Mouse (Mus musculus) lung, embryonic 14.5 days (tissue): Measurements from ENCODE around the gene D430042O09Rik. TPM values are rescaled to one million over a fixed set of nuclear protein-coding genes. Genes with fewer than 3 reads are reported as not detected.

Source experiments
- ATAC-seq: fragments of 200-750 bp; cut with Nextera tagmentation; 2 replicates; pipeline ENCODE4 v1.8.0; 2017; ENCODE audit warnings: mild to moderate bottlenecking, moderate TSS enrichment, moderate library complexity; ENCODE audit not compliant: insufficient read depth
- DNase-seq: peaks from one replicate; pipeline ENCODE4 v3.0.0-alpha.2; 2015
- H3K27ac ChIP-seq: fragments of 300-500 bp; sonication (generic); 2 replicates; pipeline ENCODE4 v1.5.1; 2014; ENCODE audit warnings: low read depth, mild to moderate bottlenecking, moderate library complexity
- H3K27me3 ChIP-seq: fragments of 300-500 bp; sonication (generic); 2 replicates; pipeline ENCODE4 v1.6.1; 2014; ENCODE audit warnings: low read length, control low read depth; ENCODE audit not compliant: insufficient read depth
- H3K36me3 ChIP-seq: fragments of 300-500 bp; sonication (generic); 2 replicates; pipeline ENCODE4 v1.6.1; 2014; ENCODE audit warnings: control low read depth; ENCODE audit not compliant: insufficient read depth
- H3K4me1 ChIP-seq: fragments of 300-500 bp; sonication (generic); 2 replicates; pipeline ENCODE4 v1.6.1; 2014; ENCODE audit warnings: antibody characterized with exemption, control low read depth; ENCODE audit not compliant: insufficient read depth
- H3K4me2 ChIP-seq: fragments of 300-500 bp; sonication (generic); 2 replicates; pipeline ENCODE4 v1.6.1; 2014; ENCODE audit warnings: mild to moderate bottlenecking
- H3K4me3 ChIP-seq: fragments of 300-500 bp; sonication (generic); 2 replicates; pipeline ENCODE4 v1.5.1; 2014; ENCODE audit warnings: low read depth, low read length
- H3K9ac ChIP-seq: fragments of 300-500 bp; sonication (generic); 2 replicates; pipeline ENCODE4 v1.6.1; 2014
- H3K9me3 ChIP-seq: fragments of 300-500 bp; sonication (generic); 2 replicates; pipeline ENCODE4 v1.6.1; 2016; ENCODE audit warnings: low read depth, low read length, control low read depth
- CTCF ChIP-seq: IDR thresholded peaks from 2 replicates; pipeline ENCODE4 v1.5.1; 2016; ENCODE audit warnings: antibody characterized with exemption, low read depth
- WGBS: fragments of 180-500 bp; shearing (Covaris S2); extraction: QIAGEN DNeasy Blood & Tissue Kit; methylation state at CpG from one replicate; pipeline ENCODE4 v1.1.7; 2014; 5-methylcytosine and 5-hydroxymethylcytosine counted together
- polyA plus RNA-seq: library from polyadenylated mRNA; unstranded; fragments of >200 nt; fragmentation: Nextera tagmentation; extraction: Ambion mirVana; gene quantifications from 2 replicates; pipeline ENCODE4 v1.2.1, GENCODE M21; 2014

D430042O09Rik gene
- polyA plus RNA-seq: 10.1 and 10.9 TPM in 2 replicates

DNA sequence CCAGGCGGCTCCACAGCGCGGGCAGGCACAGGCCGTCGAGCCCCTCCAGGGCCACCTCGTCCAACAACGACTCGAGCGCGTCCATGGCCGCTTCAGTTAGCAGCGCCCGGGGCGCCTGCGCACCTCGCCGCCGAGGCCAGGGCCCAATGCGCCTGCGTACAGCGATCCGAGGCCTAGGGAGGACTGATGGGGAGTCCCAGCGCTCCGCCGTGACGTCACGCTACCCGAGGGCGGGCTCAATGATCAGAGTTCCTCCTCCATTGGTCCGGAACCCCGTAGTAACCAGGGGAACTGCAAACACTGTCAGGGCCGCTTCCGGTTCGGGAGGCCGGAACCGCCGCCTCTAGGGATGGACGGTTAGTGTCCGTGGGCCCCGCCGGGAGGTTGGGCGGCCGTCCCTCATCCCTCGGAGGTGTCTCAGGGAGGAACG, at the start of gene D430042O09Rik, which contains the start of gene Gtf3c1:
Gene D430042O09Rik, plus strand, starts transcription at position 296 of the 430 bp plus-strand sequence.
Gene Gtf3c1, minus strand, starts transcription at position 188 of the 430 bp plus-strand sequence.
- Histone ChIP-seq H3K4me2 (peak within 1 kb of the TSS; percentile 86), H3K9me3 (no peaks in the 10 kb centered on the region), H3K27ac (peak within 1 kb of the TSS; percentile 93), H3K4me1 (peaks cover 21% of the 10 kb centered on the region), H3K36me3 (peaks cover 19% of the 10 kb centered on the region), H3K27me3 (no peaks in the 10 kb centered on the region), H3K4me3 (peak within 1 kb of the TSS; percentile 92), H3K9ac (peak within 1 kb of the TSS; percentile 91)
- under 1% methylated on average over 45 of the region's 45 CpGs for WGBS
- TF ChIP-seq CTCF: no peak
- DNase-seq (peak; percentile 100), ATAC-seq (peak; percentile 98)

GRCm38 (mm10) chr7:125663654-125664053, 44.0 kb upstream of the D430042O09Rik start:
- H3K36me3 ChIP-seq: peaks cover 94% of the 10 kb centered on the region
- H3K9me3 ChIP-seq: no peaks in the 10 kb centered on the region
- H3K27ac ChIP-seq: no peak overlapping the region
- 70% methylated on average over 3 of the region's 3 CpGs for WGBS
- H3K9ac ChIP-seq: no peak overlapping the region
- no peak overlapping the region for H3K4me3 ChIP-seq
- DNase-seq (no peak), ATAC-seq (no peak)
- H3K27me3 ChIP-seq: no peaks in the 10 kb centered on the region
- TF ChIP-seq CTCF: no peak
- H3K4me2 ChIP-seq: no peak overlapping the region
- no peaks in the 10 kb centered on the region for H3K4me1 ChIP-seq

DNA sequence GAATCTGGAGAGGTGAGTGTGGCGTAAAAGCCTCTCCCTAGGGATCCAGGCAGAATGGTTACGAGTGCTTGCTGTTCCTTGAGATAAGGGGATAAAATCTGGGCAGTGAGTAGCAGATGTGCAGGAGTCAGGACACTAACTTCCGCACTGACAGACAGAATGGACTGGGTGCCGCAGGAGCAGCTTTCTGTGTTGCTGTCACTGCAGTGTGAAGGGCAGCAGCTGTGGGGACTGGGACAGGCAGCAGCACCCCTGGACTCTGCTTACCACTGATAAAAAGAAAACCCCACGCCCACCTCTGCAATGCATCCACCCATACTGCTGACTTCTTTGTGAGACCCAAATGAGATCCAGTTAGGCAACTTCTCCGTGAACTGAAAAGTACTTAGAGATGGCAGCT, 36.8 kb upstream of the D430042O09Rik start:
- Histone ChIP-seq H3K4me3 (no peak overlapping the region), H3K27me3 (no peaks in the 10 kb centered on the region), H3K9ac (no peak overlapping the region), H3K4me2 (no peak overlapping the region), H3K27ac (no peak overlapping the region), H3K9me3 (no peaks in the 10 kb centered on the region), H3K4me1 (no peaks in the 10 kb centered on the region), H3K36me3 (peaks cover 100% of the 10 kb centered on the region)
- DNase-seq (no peak), ATAC-seq (no peak)
- 75% methylated on average over 6 of the region's 6 CpGs for WGBS
- TF ChIP-seq CTCF: no peak

- no peak overlapping the region for H3K4me3 ChIP-seq
- no peaks in the 10 kb centered on the region for H3K27me3 ChIP-seq
- H3K4me2 ChIP-seq: no peak overlapping the region
- WGBS: 82% methylated on average over 8 of the region's 8 CpGs
- TF ChIP-seq CTCF: no peak
- H3K9me3 ChIP-seq: no peaks in the 10 kb centered on the region
- DNase-seq (no peak), ATAC-seq (no peak)
- H3K4me1 ChIP-seq: no peaks in the 10 kb centered on the region
- peaks cover 100% of the 10 kb centered on the region for H3K36me3 ChIP-seq
- no peak overlapping the region for H3K9ac ChIP-seq
- H3K27ac ChIP-seq: no peak overlapping the region
These were observed 36.3 kb upstream of the D430042O09Rik start for GRCm38 (mm10) chr7:125671396-125671795.

- DNase-seq (peak; percentile 79), ATAC-seq (no peak)
- no peak overlapping the region for H3K9ac ChIP-seq
- whole genome bisulfite sequencing: 77% methylated on average over 2 of the region's 2 CpGs
- no peak overlapping the region for H3K27ac ChIP-seq
- H3K4me2 ChIP-seq: no peak overlapping the region
- no peak overlapping the region for H3K4me3 ChIP-seq
- H3K27me3 ChIP-seq: no peaks in the 10 kb centered on the region
- peak; percentile 84 for TF ChIP-seq CTCF
- no peaks in the 10 kb centered on the region for H3K9me3 ChIP-seq
- peaks cover 100% of the 10 kb centered on the region for H3K36me3 ChIP-seq
- no peaks in the 10 kb centered on the region for H3K4me1 ChIP-seq
These were observed 32.8 kb upstream of the D430042O09Rik start for GRCm38 (mm10) chr7:125674916-125675315.

GRCm38 (mm10) chr7:125678756-125679155, 28.9 kb upstream of the D430042O09Rik start:
- peaks cover 90% of the 10 kb centered on the region for H3K36me3 ChIP-seq
- 79% methylated on average over 8 of the region's 8 CpGs for WGBS

DNA sequence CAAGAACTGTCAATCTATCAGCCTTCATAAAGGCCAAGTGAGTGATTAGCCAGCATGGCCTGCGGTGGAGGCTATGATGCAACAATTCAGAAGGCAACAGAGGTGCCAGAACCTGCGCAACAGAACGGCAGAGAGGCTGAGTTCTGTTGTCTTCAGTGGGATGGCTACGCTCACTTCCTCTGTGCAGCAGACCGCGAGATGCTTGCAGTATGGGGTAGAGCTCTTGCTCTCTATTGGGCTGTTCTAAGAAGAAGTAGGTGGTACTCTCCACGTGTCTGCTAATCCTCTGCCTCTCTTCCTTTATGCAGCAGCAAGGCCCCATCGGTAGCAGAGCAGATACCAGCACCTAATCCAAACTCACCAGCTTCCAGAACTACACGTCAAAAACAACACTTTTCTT, 27.8 kb upstream of the D430042O09Rik start:
- no peak for TF ChIP-seq CTCF
- Histone ChIP-seq H3K4me3 (no peak overlapping the region), H3K4me1 (no peaks in the 10 kb centered on the region), H3K4me2 (no peak overlapping the region), H3K36me3 (peaks cover 90% of the 10 kb centered on the region), H3K9me3 (no peaks in the 10 kb centered on the region), H3K27ac (no peak overlapping the region), H3K27me3 (no peaks in the 10 kb centered on the region), H3K9ac (no peak overlapping the region)
- ATAC-seq (no peak), DNase-seq (no peak)
- WGBS: 88% methylated on average over 9 of the region's 9 CpGs

More at GRCm38 (mm10) chr7:125678756-125679155, 28.9 kb upstream of the D430042O09Rik start:
- no peaks in the 10 kb centered on the region for H3K9me3 ChIP-seq
- H3K4me1 ChIP-seq: no peaks in the 10 kb centered on the region
- DNase-seq: no peak
- H3K9ac ChIP-seq: no peak overlapping the region
- TF ChIP-seq CTCF: no peak
- H3K27me3 ChIP-seq: no peaks in the 10 kb centered on the region
- no peak overlapping the region for H3K4me3 ChIP-seq
- no peak for ATAC-seq
- no peak overlapping the region for H3K4me2 ChIP-seq
- H3K27ac ChIP-seq: no peak overlapping the region
